Mouse (Mus musculus) thymus, postnatal 25 days (tissue): Measurements from ENCODE around the gene Znrf2.
"Not testable (repeated sequence)": the region's sequence is repeated elsewhere in the genome, so short reads cannot be mapped to it uniquely, and the experiment has no call there.

ENCODE experiments used
- DNase-seq: peaks from one replicate; pipeline ENCODE4 v3.0.0; 2022

Znrf2 gene

GRCm38 (mm10) chr6:54809531-54810313, 7.0 kb upstream of the Znrf2 start:
- DNase-seq = peak; percentile 66

DNA sequence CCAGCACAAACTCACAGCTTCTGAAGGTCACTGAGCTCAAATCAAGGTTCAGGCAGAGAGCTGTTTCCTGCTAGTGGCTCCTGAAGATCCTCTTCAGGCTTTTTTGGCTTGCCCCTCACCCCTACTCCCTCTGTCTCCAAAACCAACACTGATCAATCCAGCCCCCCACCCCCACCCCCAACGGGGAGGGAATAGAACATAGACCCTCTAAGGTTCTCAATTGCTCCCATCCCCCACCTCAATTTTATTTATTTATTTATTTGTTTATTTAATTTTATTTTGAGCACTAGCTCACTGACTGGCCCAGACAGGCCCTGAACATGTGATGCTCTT, 6.4 kb upstream of the Znrf2 start:
- DNase-seq = no peak

- no peak for DNase-seq
Measured at GRCm38 (mm10) chr6:54811546-54812250, 5.0 kb upstream of the Znrf2 start.

- no peak for DNase-seq
Measured at GRCm38 (mm10) chr6:54812276-54812675, 4.4 kb upstream of the Znrf2 start.

DNA sequence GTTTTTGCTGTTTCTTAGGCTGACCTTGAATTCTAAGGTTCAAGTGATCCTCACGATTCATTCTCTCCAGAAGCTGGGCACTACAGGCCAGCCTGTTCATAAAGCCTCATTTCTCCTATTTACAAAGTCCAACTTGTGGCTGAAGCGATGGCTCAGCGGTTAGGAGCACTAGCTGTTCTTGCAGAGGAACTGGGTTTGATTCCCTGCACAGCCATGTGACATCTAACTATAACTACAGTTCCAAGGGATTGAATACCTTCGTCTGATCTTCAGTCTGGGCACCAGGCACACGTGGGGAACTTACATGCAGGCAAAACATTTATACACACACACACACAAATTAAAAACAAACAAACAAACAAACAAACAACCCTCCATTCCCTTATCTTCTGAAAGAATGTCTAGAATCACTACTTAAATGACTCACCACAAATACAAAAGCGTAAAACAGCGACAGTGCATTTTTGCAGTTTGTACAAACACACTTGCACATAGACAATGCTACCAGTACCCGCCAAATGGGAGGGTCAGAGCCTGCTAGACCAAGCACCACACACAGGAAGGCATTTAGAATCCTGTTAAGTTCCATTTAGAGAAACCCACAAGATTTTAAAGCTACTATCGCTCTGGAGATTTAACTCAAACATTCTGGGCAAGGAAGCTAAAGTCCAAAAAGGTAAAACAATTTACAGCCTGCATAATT, 1.1 kb upstream of the Znrf2 start:
- no peak for DNase-seq

GRCm38 (mm10) chr6:54817266-54817767, 601 bp downstream of the Znrf2 start:
- peak; percentile 72 for DNase-seq

DNA sequence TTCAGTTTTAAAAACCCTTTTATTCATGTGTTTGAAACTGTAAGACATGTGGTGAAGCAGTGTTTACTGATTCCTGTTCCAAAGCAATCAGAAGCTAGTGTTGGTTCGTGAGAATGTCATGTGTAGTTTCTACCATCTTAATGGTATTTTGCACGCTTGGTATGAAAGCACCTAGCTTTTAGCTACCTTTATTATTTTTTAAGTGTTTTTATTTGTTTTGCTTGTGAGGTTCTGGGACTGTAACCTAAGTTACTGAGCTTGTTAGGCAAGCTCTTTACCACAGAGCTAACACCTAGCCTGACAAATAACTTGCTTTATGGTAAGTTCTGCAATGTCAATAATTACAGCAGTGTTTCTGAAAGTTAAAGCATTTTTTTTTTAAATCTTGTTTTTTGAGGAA, 1.7 kb downstream of the Znrf2 start:
- DNase-seq = no peak

DNA sequence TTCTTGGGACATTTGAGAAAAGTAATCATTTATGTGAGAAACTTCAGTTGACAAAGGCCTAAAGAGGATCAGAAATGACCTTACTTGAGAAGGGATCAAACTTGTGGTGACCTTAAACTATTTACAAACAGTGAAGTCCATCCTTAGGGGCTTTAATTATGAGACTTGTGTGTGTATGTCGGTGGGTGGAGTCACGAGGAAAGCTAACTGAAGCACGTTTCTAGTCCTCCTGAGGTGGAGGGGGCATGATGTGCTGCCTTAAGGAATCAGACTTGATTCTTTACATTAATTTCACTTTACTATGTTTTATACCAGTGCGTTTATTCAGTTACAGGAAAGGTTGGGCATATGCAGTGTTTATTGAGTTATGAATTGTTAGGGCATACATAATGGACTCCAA, 2.6 kb downstream of the Znrf2 start:
- DNase-seq = no peak

- no peak for DNase-seq
Measured at GRCm38 (mm10) chr6:54819746-54820145, 3.0 kb downstream of the Znrf2 start.

- no peak for DNase-seq
Measured at GRCm38 (mm10) chr6:54822348-54822747, 5.6 kb downstream of the Znrf2 start.

DNA sequence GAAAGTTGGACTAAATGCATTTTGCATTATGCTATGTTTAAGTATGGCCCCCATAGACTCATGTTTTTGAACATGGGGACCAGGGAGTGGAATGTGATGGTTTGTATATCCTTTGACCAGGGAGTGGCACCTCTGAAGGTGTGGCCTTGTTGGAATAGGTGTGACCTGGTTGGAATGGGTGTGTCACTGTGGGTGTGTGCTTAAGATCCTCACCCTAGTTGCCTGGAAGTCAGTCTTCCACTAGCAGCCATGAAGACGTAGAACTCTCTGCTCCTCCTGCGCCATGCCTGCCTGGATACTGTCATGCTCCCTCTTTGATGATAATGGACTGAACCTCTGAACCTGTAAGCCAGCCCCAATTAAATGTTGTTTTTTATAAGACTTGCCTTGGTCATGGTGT, 7.8 kb downstream of the Znrf2 start:
- not testable (repeated sequence) for DNase-seq

DNA sequence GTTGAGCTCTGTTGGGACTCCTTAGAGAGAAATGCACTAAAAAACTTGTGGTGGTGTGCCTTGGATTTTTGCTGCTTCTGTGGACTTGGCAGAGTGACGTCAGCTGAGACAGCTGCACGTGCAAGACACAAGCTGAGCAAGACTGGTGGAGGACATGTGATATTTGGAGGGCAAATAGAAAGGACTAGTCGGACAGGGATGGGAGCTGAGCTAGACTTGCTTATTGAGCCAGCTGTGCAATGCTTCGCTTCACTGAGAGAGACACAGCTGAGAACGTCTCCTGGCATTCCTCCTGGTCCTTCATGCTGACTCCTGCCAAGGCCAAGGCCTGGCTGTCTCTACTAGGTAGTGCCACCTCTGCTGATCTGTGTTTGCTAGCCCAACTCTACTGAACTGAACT, 10.8 kb downstream of the Znrf2 start:
- no peak for DNase-seq

DNA sequence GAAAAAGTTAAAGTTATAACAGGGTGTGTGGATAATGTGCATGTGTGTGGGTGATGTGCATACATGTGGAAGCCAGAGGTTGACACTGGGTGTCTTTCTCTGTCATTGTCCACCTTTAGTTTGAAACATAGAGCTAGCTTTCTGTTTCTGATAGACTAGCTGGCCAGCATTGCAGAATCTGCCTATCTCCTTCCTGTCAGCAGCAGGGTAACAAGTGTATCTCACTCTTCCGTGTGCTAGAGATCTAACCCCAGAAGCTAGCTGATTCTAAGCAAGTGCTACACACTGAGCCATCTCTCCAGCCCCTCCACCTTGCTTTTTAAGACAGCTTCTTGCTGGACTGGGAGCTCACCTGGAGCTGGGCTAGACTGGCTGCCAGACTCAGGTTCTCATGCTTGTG, 11.6 kb downstream of the Znrf2 start:
- DNase-seq = no peak

DNA sequence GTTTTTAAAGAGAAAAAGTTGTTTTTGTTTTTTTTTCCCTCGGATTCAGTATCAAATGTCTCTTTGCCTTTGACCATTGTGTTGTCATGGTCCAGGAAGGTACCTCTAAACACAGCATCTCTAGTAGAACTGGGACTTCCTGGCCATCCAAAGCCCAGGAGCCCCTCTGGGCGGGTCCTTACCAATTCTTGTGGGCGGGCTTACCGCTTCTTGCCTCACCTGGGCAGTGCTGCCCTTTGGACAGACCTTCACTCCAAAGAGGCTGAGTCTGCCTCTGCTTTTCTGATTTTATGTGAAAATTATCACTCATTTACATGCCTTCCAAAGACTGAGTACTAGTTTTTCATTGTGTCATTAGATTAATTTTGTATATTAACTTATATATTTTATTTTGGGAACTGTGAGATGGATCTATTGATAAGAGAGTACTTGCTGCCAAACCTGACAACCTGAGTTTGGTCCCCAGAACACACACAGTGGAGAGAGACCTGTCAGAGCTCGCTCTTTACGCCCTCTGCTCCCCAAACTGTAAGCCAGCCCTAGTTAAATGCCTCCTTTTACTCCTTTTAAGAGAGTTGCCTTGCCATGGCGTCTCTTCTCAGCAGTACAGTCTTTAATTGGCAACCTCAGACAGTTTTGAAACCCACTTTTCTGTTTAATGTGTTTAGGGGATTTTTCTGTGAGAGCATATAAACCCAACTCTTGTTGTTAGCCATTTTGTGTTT, 13.5 kb downstream of the Znrf2 start:
- no peak for DNase-seq

GRCm38 (mm10) chr6:54831069-54831720, 14.5 kb downstream of the Znrf2 start:
- DNase-seq = no peak

DNA sequence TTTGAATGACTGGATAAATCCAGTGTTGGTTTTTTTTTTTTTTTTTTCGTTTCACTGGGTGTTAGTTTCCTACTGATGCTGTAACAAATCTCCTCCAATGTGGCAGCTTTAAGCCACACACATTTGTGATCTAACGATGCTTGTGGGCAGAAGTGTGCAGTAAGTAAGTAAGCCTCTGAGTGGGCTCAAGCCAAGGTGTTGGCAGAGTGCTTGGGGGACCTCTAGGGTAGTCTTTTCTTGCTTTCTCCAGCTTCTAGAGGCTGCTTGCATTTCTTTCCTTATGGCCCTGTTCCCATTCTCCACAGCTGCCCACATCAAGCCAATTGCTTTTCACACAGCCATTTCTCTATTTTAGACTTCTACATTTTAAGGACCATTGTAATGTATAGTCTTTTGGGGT, 16.7 kb downstream of the Znrf2 start:
- no peak for DNase-seq

DNA sequence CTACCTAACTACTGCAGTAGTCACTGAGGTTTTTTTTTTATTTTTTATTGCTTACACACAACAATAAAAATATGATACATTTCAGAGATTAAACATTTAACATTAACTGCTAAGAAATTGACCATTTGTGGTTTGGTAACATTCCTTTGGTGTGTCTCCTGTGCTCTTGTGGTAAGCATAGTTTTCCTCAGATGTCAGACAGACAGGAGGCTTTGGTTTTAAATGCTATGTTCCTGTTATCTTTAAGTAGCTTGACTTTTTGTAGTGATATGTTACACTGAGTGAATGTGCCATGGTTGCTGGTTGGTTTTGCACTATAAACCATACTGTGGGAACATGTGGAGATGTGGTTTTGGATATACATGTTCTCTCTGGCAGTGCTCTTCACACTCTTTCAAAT, 19.9 kb downstream of the Znrf2 start:
- DNase-seq = no peak

GRCm38 (mm10) chr6:54841399-54841798, 24.7 kb downstream of the Znrf2 start:
- no peak for DNase-seq

GRCm38 (mm10) chr6:54842041-54842440, 25.3 kb downstream of the Znrf2 start:
- no peak for DNase-seq

DNA sequence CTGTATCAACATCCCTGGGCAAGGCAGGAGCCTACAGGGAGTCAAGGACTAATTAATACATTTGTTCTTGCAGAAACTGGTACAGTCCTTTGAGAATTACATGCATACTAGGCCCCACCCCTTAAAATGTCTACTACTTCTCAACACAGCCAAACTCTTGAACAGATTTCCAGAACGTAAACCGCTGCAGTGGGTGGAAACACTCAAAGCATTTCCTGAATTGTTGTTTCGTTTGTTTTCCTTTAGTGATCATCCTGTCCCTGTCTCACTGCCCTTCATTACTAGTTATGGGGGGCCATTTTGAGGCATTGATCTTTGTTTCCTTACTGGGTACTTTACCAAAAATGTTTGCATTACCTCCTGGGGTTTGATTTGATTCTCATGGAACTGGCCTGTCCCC, 31.8 kb downstream of the Znrf2 start:
- no peak for DNase-seq

GRCm38 (mm10) chr6:54849179-54850156, 32.8 kb downstream of the Znrf2 start:
- peak; percentile 54 for DNase-seq
